Mouse (Mus musculus) ES-E14 (cell line): ENCODE results near the gene Mamdc4.

Experiments
- CHD2 ChIP-seq: IDR thresholded peaks from 2 replicates; pipeline ENCODE4 v1.6.1; 2014; ENCODE audit warnings: mild to moderate bottlenecking, low read depth, low read length, inconsistent platforms
- HCFC1 ChIP-seq: IDR thresholded peaks from 2 replicates; pipeline ENCODE4 v1.6.1; 2012; ENCODE audit warnings: low read length, inconsistent platforms, borderline replicate concordance; ENCODE audit not compliant: insufficient read depth
- MAFK ChIP-seq: IDR thresholded peaks from 2 replicates; pipeline ENCODE4 v1.6.1; 2014; ENCODE audit warnings: mild to moderate bottlenecking, low read depth, low read length, inconsistent platforms; ENCODE audit not compliant: insufficient read depth
- ZC3H11A ChIP-seq: IDR thresholded peaks from 2 replicates; pipeline ENCODE4 v1.6.1; 2012; ENCODE audit warnings: low read depth, mild to moderate bottlenecking, inconsistent platforms, low read length, borderline replicate concordance

DNA sequence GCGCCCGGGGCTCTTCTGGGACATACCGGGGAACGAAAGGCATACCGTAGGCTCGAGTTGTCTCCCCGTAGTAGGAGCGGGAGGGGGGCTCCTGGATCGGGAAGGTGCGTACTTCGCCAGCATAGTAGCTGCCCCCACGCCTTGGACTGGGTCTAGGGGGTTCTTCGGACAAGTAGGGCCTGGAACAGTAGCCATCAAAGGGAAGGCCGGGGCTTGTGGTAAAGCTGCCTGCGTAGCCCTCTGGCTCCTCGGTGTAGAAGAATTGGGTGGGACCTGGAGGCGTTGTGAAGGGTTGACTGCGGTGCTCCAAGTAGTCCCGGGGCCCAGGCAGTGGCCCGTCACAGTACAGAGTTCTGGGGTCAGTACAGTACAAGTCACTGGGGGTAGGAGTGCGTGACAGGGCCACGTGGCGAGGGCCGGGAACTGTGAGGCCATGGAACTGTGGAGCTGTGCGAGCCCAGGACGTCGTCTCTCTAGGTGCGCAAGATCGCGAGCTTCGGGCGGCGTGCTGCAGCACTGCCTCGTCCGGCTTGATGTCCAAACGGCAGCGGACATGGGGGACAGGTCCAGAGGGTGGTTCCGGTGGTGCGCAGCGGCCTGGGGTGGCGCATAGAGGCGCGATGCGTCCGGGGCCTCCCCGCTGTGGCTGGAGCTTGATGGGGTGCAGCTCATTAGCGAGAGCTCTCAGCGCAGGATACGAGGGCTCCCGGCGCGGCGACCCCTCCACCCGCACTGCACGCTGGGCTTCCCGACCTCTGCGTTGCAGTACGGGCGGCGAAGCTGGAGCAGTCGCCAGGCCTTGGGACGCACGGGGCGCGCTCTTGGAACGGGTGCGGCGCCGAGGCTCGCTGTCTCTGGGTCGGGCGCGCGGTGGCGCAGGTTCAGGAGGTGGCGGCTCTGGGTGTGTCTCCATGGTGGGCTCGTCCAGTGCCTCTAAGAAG, 4.4 kb upstream of the Mamdc4 start:
- TF ChIP-seq CHD2 (no peak), HCFC1 (no peak), ZC3H11A (no peak), MAFK (no peak)
